Mouse (Mus musculus) embryonic facial prominence, embryonic 11.5 days (tissue): ENCODE measurements at regions not wholly inside any gene's neighbourhood (a gene's known extent, or its start where the extent isn't known, plus 50 kb on each side); places are given as distances from the start of the nearest gene placed in this dataset.
A peak's percentile ranks its signal among the peaks of the same experiment; 100 is the strongest.

ENCODE experiments used
- ATAC-seq: fragments of 200-750 bp; cut with Nextera tagmentation; replicated peaks from 2 replicates; pipeline ENCODE4 v1.8.0; 2017; ENCODE audit warnings: low read depth; ENCODE audit not compliant: insufficient number of reproducible peaks, low FRiP score, low TSS enrichment
- DNase-seq: peaks from one replicate; pipeline ENCODE4 v3.0.0-alpha.2; 2015; ENCODE audit warnings: low spot score
- H3K27ac ChIP-seq: fragments of 300-500 bp; sonication (generic); replicated peaks from 2 replicates; pipeline ENCODE4 v1.5.1; 2014; ENCODE audit warnings: mild to moderate bottlenecking, low read depth, low read length, control low read depth
- H3K27me3 ChIP-seq: fragments of 300-500 bp; sonication (generic); 2 replicates; pipeline ENCODE4 v1.6.1; 2014; ENCODE audit warnings: mild to moderate bottlenecking, low read length, moderate library complexity, mixed read lengths; ENCODE audit not compliant: control insufficient read depth, insufficient read depth
- H3K36me3 ChIP-seq: fragments of 300-500 bp; sonication (generic); replicated peaks from 2 replicates; pipeline ENCODE4 v1.6.1; 2014; ENCODE audit warnings: low read depth, mild to moderate bottlenecking, low read length, moderate library complexity, mixed read lengths; ENCODE audit not compliant: control insufficient read depth, insufficient read depth
- H3K4me1 ChIP-seq: fragments of 300-500 bp; sonication (generic); 2 replicates; pipeline ENCODE4 v1.6.1; 2014; ENCODE audit warnings: low read length, mixed read lengths; ENCODE audit not compliant: control insufficient read depth, insufficient read depth
- H3K4me2 ChIP-seq: fragments of 300-500 bp; sonication (generic); 2 replicates; pipeline ENCODE4 v1.6.1; 2014; ENCODE audit warnings: low read depth, mild to moderate bottlenecking, control low read depth, low read length, moderate library complexity
- H3K4me3 ChIP-seq: fragments of 300-500 bp; sonication (generic); 2 replicates; pipeline ENCODE4 v1.5.1; 2014; ENCODE audit warnings: low read depth, low read length, control low read depth
- H3K9ac ChIP-seq: fragments of 300-500 bp; sonication (generic); replicated peaks from 2 replicates; pipeline ENCODE4 v1.6.1; 2014; ENCODE audit warnings: mild to moderate bottlenecking, control low read depth, low read length
- H3K9me3 ChIP-seq: fragments of 300-500 bp; sonication (generic); replicated peaks from 2 replicates; pipeline ENCODE4 v1.6.1; 2016; ENCODE audit warnings: mild to moderate bottlenecking, low read length, inconsistent platforms, mixed read lengths; ENCODE audit not compliant: control insufficient read depth
- WGBS: fragments of 180-500 bp; shearing (Covaris S2); extraction: QIAGEN DNeasy Blood & Tissue Kit; methylation state at CpG from one replicate; pipeline ENCODE4 v1.1.7; 2014; 5-methylcytosine and 5-hydroxymethylcytosine counted together

- Histone ChIP-seq H3K4me3 (no peak overlapping the region), H3K9ac (no peak overlapping the region), H3K27me3 (no peaks in the 10 kb centered on the region), H3K9me3 (no peaks in the 10 kb centered on the region), H3K4me1 (no peaks in the 10 kb centered on the region), H3K4me2 (no peak overlapping the region), H3K27ac (no peak overlapping the region), H3K36me3 (no peaks in the 10 kb centered on the region)
- DNase-seq (peak; percentile 32), ATAC-seq (no peak)
- WGBS, result 3% methylated on average over 1 of the region's 1 CpGs
Observed at GRCm38 (mm10) chr15:51038968-51039367, 2845.7 kb upstream of the Gm7489 start.

DNA sequence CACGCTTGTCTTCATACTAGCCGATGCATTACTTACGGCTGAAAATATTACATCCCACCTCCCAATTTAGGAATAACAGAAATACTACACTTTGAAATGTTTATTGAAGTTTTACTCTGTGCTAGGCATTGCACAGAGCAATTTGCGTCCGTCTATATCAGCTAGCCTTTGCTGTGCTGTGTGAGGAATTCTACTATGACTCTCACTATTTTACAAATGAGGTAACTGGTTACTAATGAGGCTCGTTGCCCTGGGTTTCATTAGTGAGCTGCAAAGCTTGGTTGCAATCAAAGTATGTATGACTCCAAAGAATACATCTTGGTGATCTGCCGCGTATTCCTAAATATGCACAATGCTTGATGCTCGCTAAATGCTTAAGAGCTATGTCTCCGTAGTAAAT is 2814.2 kb upstream of the Gm7489 start:
- Histone ChIP-seq H3K9me3 (no peaks in the 10 kb centered on the region), H3K27ac (no peak overlapping the region), H3K4me1 (no peaks in the 10 kb centered on the region), H3K4me2 (no peak overlapping the region), H3K9ac (no peak overlapping the region), H3K36me3 (no peaks in the 10 kb centered on the region), H3K27me3 (no peaks in the 10 kb centered on the region), H3K4me3 (no peak overlapping the region)
- WGBS, result 69% methylated on average over 10 of the region's 10 CpGs
- ATAC-seq, result no peak
- DNase-seq, result no peak

- H3K36me3 ChIP-seq, result no peaks in the 10 kb centered on the region
- DNase-seq (peak; percentile 37), ATAC-seq (no peak)
- H3K4me3 ChIP-seq, result no peak overlapping the region
- H3K9ac ChIP-seq, result no peak overlapping the region
- H3K4me1 ChIP-seq, result no peaks in the 10 kb centered on the region
- WGBS, result 75% methylated on average over 10 of the region's 10 CpGs
- no peaks in the 10 kb centered on the region for H3K27me3 ChIP-seq
- H3K9me3 ChIP-seq, result no peaks in the 10 kb centered on the region
- H3K4me2 ChIP-seq, result no peak overlapping the region
- no peak overlapping the region for H3K27ac ChIP-seq
Observed at GRCm38 (mm10) chr15:51071132-51071656, 2813.5 kb upstream of the Gm7489 start.

GRCm38 (mm10) chr15:51073678-51074077 is 2811.0 kb upstream of the Gm7489 start:
- Histone ChIP-seq H3K4me1 (no peaks in the 10 kb centered on the region), H3K9ac (no peak overlapping the region), H3K4me3 (no peak overlapping the region), H3K4me2 (no peak overlapping the region), H3K9me3 (no peaks in the 10 kb centered on the region), H3K27me3 (no peaks in the 10 kb centered on the region), H3K27ac (no peak overlapping the region), H3K36me3 (no peaks in the 10 kb centered on the region)
- no peak for DNase-seq
- 61% methylated on average over 6 of the region's 6 CpGs for WGBS
- ATAC-seq, result no peak

- no peaks in the 10 kb centered on the region for H3K36me3 ChIP-seq
- H3K9me3 ChIP-seq, result no peaks in the 10 kb centered on the region
- H3K27ac ChIP-seq, result no peak overlapping the region
- H3K4me3 ChIP-seq, result no peak overlapping the region
- no peak overlapping the region for H3K4me2 ChIP-seq
- H3K4me1 ChIP-seq, result no peaks in the 10 kb centered on the region
- H3K9ac ChIP-seq, result no peak overlapping the region
- 91% methylated on average over 7 of the region's 7 CpGs for WGBS
- H3K27me3 ChIP-seq, result no peaks in the 10 kb centered on the region
- DNase-seq (no peak), ATAC-seq (no peak)
Observed at GRCm38 (mm10) chr15:51074196-51074595, 2810.5 kb upstream of the Gm7489 start.

DNA sequence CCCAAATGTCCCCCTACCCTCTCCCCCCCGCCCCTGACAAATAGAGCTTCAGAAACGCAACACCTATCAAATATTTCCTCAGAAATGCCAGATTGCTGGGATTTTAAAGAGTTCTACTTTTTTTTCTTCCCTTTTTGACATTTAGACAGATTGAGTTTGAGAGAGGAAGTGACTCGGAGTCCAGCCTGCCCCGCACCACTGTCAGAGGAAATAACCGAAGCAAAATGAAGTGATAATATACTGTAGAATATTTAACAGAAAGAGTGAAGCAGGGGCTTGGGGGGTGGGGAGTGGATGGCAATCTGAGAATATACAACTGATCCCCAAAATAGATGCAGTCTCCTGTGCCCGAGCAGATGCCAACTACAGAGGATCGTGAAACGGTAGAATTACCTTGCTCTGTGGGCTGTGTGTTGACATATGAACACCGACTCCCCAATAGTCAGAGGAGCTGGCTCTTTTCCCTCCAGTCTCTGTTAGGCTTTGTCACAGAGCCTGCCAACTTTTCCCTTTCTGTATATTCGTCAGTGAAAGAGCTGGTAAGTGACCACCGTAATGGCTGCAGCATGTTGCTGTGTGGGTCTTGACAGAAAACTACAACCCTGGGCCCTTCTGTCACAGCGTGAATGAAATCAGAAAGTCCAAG is 2800.9 kb upstream of the Gm7489 start:
- Histone ChIP-seq H3K4me3 (no peak overlapping the region), H3K9ac (no peak overlapping the region), H3K4me1 (no peaks in the 10 kb centered on the region), H3K9me3 (no peaks in the 10 kb centered on the region), H3K27me3 (no peaks in the 10 kb centered on the region), H3K4me2 (no peak overlapping the region), H3K27ac (no peak overlapping the region), H3K36me3 (no peaks in the 10 kb centered on the region)
- DNase-seq, result no peak
- ATAC-seq, result no peak
- 76% methylated on average over 12 of the region's 12 CpGs for WGBS

- Histone ChIP-seq H3K4me3 (no peak overlapping the region), H3K9me3 (no peaks in the 10 kb centered on the region), H3K4me1 (no peaks in the 10 kb centered on the region), H3K27me3 (no peaks in the 10 kb centered on the region), H3K36me3 (no peaks in the 10 kb centered on the region), H3K9ac (no peak overlapping the region), H3K27ac (no peak overlapping the region), H3K4me2 (no peak overlapping the region)
- 82% methylated on average over 7 of the region's 7 CpGs for WGBS
- ATAC-seq (no peak), DNase-seq (no peak)
Observed at GRCm38 (mm10) chr15:51092936-51093335, 2791.8 kb upstream of the Gm7489 start.

- Histone ChIP-seq H3K4me2 (no peak overlapping the region), H3K27me3 (no peaks in the 10 kb centered on the region), H3K4me1 (no peaks in the 10 kb centered on the region), H3K27ac (no peak overlapping the region), H3K36me3 (no peaks in the 10 kb centered on the region), H3K9me3 (no peaks in the 10 kb centered on the region), H3K4me3 (no peak overlapping the region), H3K9ac (no peak overlapping the region)
- DNase-seq (no peak), ATAC-seq (no peak)
- WGBS, result 73% methylated on average over 7 of the region's 7 CpGs
Observed at GRCm38 (mm10) chr15:51103948-51104347, 2780.8 kb upstream of the Gm7489 start.
